Mouse (Mus musculus): Measurements from ENCODE around the gene Gm11444. TPM values are rescaled to one million over a fixed set of nuclear protein-coding genes. Genes with fewer than 3 reads are reported as not detected.

The Gm11444 gene
- total and polyA plus RNA-seq, 2 experiments from 2014 or later: not detected

- Histone ChIP-seq H3K4me1 (ENCODE audit: insufficient read depth, low read length) (0 out of 2 replicates have a peak, but pooled peaks cover 4% of the 10 kb centered on the region), H3K36me3 (ENCODE audit: insufficient read depth, low read length) (no peaks in the 10 kb centered on the region), H3K9me3 (ENCODE audit: low read length) (no peaks in the 10 kb centered on the region), H3K4me3 (ENCODE audit: low read length) (peak overlapping the region; percentile 14), H3K27ac (no peak overlapping the region), H3K9ac (replicated peaks; ENCODE audit: low read length) (no peak overlapping the region), H3K27me3 (ENCODE audit: insufficient read depth, low read length) (peaks cover 75% of the 10 kb centered on the region), H3K4me2 (ENCODE audit: low read depth, low read length) (peak overlapping the region; percentile 3; the same call in 1 of the 2 replicates)
- DNase-seq (ENCODE audit: low spot score): no peak
- ATAC-seq: no peak
- WGBS: 9% methylated on average over 27 of the region's 27 CpGs
- TF ChIP-seq CTCF (IDR thresholded peaks at IDR 0.05; ENCODE audit: low read depth): no peak
These were observed 9.9 kb downstream of the Gm11444 start for GRCm38 (mm10) chr11:85840031-85840802.

DNA sequence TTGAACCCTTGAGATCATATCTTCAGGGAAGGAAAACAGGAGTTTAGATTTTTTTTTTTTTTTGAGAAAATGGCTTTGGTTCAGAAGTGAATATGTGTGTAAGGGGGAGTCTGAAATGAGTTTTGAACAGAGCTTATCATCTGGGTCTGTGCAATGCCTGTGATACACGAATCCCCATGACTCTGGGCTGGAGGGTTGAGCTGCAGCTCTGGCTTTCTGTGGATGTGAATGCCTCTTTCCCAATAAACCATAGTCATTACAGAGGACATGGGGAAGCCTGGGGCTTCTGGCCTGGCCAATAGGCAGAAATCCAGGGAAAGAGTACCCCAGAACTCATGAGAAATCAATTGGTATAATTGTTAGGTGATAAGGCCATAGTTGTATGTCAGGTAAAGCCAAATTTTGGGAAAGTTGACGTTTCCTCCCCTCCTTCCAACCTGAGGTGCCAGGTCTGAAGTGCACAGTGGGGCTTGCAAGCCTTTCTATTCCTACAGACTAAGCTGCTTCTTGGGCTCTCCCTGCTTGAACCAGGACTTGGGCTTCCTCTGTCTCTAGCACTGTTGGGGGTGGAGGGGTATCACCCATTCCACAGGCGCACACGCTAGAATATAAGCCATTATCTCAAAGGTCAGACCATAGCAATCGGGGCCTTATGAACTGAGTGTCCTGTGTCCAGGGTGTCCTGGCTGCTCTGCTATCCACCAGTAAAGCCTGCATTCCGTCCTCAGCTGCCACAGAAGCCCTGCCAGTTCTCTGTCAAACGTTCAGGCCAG lies 10.7 kb downstream of the Gm11444 start:
- H3K4me2 ChIP-seq (ENCODE audit: low read depth, low read length): 0 out of 2 replicates have a peak overlapping the region, but pooled peaks have one; percentile 10

GRCm38 (mm10) chr11:85838424-85839257 lies 11.5 kb downstream of the Gm11444 start:
- H3K9ac ChIP-seq (replicated peaks; ENCODE audit: low read length): no peak overlapping the region
- H3K27me3 ChIP-seq (ENCODE audit: insufficient read depth, low read length): peaks cover 84% of the 10 kb centered on the region
- peak overlapping the region; percentile 22 for H3K4me3 ChIP-seq (ENCODE audit: low read length)
- H3K9me3 ChIP-seq (ENCODE audit: low read length): no peaks in the 10 kb centered on the region
- H3K4me2 ChIP-seq (ENCODE audit: low read depth, low read length): peak overlapping the region; percentile 29; the same call in 1 of the 2 replicates
- no peak overlapping the region for H3K27ac ChIP-seq
- ATAC-seq (no peak), DNase-seq (ENCODE audit: low spot score) (no peak)
- H3K4me1 ChIP-seq (ENCODE audit: insufficient read depth, low read length): no peaks in the 10 kb centered on the region
- no peaks in the 10 kb centered on the region for H3K36me3 ChIP-seq (ENCODE audit: insufficient read depth, low read length)
- TF ChIP-seq CTCF (IDR thresholded peaks at IDR 0.05; ENCODE audit: low read depth): no peak
- WGBS: 8% methylated on average over 20 of the region's 20 CpGs

More for the DNA sequence above, 10.7 kb downstream of the Gm11444 start:
- Histone ChIP-seq H3K27ac (no peak overlapping the region), H3K9ac (replicated peaks; ENCODE audit: low read length) (no peak overlapping the region), H3K27me3 (ENCODE audit: insufficient read depth, low read length) (peaks cover 76% of the 10 kb centered on the region), H3K9me3 (ENCODE audit: low read length) (no peaks in the 10 kb centered on the region), H3K36me3 (ENCODE audit: insufficient read depth, low read length) (no peaks in the 10 kb centered on the region), H3K4me3 (ENCODE audit: low read length) (no peak overlapping the region), H3K4me1 (ENCODE audit: insufficient read depth, low read length) (0 out of 2 replicates have a peak, but pooled peaks cover 4% of the 10 kb centered on the region)
- WGBS: 19% methylated on average over 7 of the region's 7 CpGs
- DNase-seq (ENCODE audit: low spot score) (no peak), ATAC-seq (no peak)
- no peak for TF ChIP-seq CTCF (IDR thresholded peaks at IDR 0.05; ENCODE audit: low read depth)

DNA sequence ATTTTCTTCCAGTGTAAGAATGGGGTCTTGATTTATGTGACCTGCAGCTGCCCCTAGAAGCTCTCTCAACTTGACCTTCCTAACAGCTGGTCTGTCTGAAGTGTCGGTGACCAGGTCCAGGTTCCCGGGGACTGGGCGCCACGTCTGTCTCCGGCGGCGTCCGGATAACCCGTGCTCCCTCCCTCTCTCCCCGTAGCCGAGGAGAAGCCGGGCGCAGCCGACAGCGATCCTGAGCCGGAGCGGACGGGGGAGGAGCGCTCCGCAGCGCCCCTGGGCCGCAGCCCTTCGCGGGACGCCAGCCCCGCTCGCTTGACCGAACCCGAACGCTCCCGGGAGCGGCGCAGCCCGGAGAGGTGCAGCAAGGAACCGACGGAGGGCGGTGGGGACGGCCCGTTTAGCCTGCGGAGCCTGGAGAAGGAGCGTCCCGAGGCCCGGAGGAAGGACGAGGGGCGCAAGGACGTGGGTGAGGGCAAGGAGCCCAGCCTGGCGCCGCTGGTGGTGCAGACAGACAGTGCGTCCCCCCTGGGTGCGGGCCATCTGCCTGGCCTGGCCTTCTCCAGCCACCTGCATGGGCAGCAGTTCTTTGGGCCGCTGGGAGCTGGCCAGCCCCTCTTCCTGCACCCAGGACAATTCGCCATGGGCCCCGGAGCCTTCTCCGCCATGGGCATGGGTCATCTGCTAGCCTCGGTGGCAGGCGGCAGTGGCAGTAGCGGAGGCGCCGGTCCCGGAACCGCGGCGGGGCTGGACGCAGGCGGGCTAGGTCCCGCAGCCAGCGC lies 12.3 kb downstream of the Gm11444 start:
- WGBS: 1% methylated on average over 51 of the region's 67 CpGs
- H3K27ac ChIP-seq: no peak overlapping the region
- no peaks in the 10 kb centered on the region for H3K9me3 ChIP-seq (ENCODE audit: low read length)
- peak overlapping the region; percentile 29 for H3K4me2 ChIP-seq (ENCODE audit: low read depth, low read length)
- no peak for TF ChIP-seq CTCF (IDR thresholded peaks at IDR 0.05; ENCODE audit: low read depth)
- 0 out of 2 replicates have a peak overlapping the region, but pooled peaks have one; percentile 9 for H3K9ac ChIP-seq (replicated peaks; ENCODE audit: low read length)
- ATAC-seq (no peak), DNase-seq (ENCODE audit: low spot score) (no peak)
- H3K4me1 ChIP-seq (ENCODE audit: insufficient read depth, low read length): no peaks in the 10 kb centered on the region
- no peaks in the 10 kb centered on the region for H3K36me3 ChIP-seq (ENCODE audit: insufficient read depth, low read length)
- peak overlapping the region; percentile 22 for H3K4me3 ChIP-seq (ENCODE audit: low read length)
- H3K27me3 ChIP-seq (ENCODE audit: insufficient read depth, low read length): peaks cover 78% of the 10 kb centered on the region

GRCm38 (mm10) chr11:85837291-85837647 lies 12.9 kb downstream of the Gm11444 start:
- Histone ChIP-seq H3K27ac (no peak overlapping the region), H3K4me2 (ENCODE audit: low read depth, low read length) (no peak overlapping the region), H3K4me3 (ENCODE audit: low read length) (no peak overlapping the region), H3K9me3 (ENCODE audit: low read length) (no peaks in the 10 kb centered on the region), H3K4me1 (ENCODE audit: insufficient read depth, low read length) (no peaks in the 10 kb centered on the region), H3K9ac (replicated peaks; ENCODE audit: low read length) (no peak overlapping the region), H3K36me3 (ENCODE audit: insufficient read depth, low read length) (no peaks in the 10 kb centered on the region), H3K27me3 (ENCODE audit: insufficient read depth, low read length) (peaks cover 73% of the 10 kb centered on the region)
- 3% methylated on average over 18 of the region's 18 CpGs for whole genome bisulfite sequencing
- DNase-seq (ENCODE audit: low spot score) (no peak), ATAC-seq (no peak)
- no peak for TF ChIP-seq CTCF (IDR thresholded peaks at IDR 0.05; ENCODE audit: low read depth)
